Mouse (Mus musculus) embryonic stem cell, embryonic (primary cell): ENCODE results near the gene Tmem184a.

ENCODE experiments used
- CTCF ChIA-PET, 4 experiments: fragments of 300-600 bp in 2 of 4; fragments of 350-600 bp in 2 of 4; sonication (Branson Sonifier 250); formaldehyde crosslinking; loops; one replicate each; lab custom pipeline; 2022; ENCODE audit warnings: inconsistent platforms in 2 of 4; lab: Charles Lee
- POLR2A ChIA-PET, 4 experiments: fragments of 300-600 bp in 2 of 4; fragments of 350-600 bp in 2 of 4; sonication (Branson Sonifier 250); formaldehyde crosslinking; loops; one replicate each; lab custom pipeline; 2022; ENCODE audit warnings: antibody characterized with exemption in 4 of 4, inconsistent platforms in 1 of 4; lab: Charles Lee

Tmem184a gene

GRCm38 (mm10) chr5:139819538-139820181 lies at the start of gene Tmem184a:
Gene Tmem184a (minus strand): TSS chr5:139819917.
- ChIA-PET CTCF (interaction anchor here (0.5 to 2.1 kb wide), 25 partner anchors 10 to 347 kb away, joined by 3 to 11 read pairs (median 4); partner anchors contain the start of gene Ints1 (in 1 of the 4)), POLR2A (interaction anchor here in 3 of 4 experiments (0.5 to 1.5 kb wide), 4 partner anchors 10 to 690 kb away, joined by 3 to 4 read pairs (median 3); no protein-coding TSS in a partner anchor)

DNA sequence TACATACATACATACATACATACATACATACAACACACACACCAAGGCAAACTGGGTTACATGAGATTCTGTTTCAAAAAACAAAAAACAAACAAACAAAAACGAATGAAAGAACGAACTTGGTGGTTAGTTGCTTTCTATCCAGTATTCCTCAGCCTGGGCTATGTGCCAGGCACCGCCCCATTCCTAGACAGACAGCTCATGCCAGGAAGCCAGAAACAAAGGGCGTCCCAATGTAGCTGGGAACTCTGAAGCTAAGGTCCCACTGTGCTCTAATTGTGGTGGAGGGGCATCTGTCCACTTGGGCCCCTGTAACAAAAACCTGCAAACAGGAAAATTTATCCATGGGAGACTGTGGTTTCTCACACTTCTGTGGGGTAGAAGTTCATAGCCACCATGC lies 43.0 kb upstream of the Tmem184a start:
- ChIA-PET CTCF (interaction anchor here in 1 of 4 experiments (1.1 kb wide), 1 partner anchor 71 kb away, joined by 3 read pairs; no protein-coding TSS in a partner anchor), POLR2A (no interaction called here)

- CTCF ChIA-PET: interaction anchor here in 3 of 4 experiments (0.5 to 1.4 kb wide), 3 partner anchors 11 to 71 kb away, joined by 3 to 4 read pairs (median 3); no protein-coding TSS in a partner anchor
- POLR2A ChIA-PET: interaction anchor here in 2 of 4 experiments (0.7 to 0.9 kb wide), 2 partner anchors 71 to 469 kb away, joined by 3 to 5 read pairs; no protein-coding TSS in a partner anchor
Measured at GRCm38 (mm10) chr5:139860328-139861104, 40.8 kb upstream of the Tmem184a start.

- ChIA-PET POLR2A (interaction anchor here in 3 of 4 experiments (0.5 to 1.5 kb wide), 4 partner anchors 25 to 569 kb away, joined by 3 to 5 read pairs (median 4); partner anchors contain the start of genes Eif3b (in 1 of the 3) and Micall2 (in 1 of the 3)), CTCF (interaction anchor here in 3 of 4 experiments (1.0 to 1.3 kb wide), 3 partner anchors 11 kb away, joined by 3 to 4 read pairs (median 4); no protein-coding TSS in a partner anchor)
Measured at GRCm38 (mm10) chr5:139849626-139850320, 30.1 kb upstream of the Tmem184a start.

DNA sequence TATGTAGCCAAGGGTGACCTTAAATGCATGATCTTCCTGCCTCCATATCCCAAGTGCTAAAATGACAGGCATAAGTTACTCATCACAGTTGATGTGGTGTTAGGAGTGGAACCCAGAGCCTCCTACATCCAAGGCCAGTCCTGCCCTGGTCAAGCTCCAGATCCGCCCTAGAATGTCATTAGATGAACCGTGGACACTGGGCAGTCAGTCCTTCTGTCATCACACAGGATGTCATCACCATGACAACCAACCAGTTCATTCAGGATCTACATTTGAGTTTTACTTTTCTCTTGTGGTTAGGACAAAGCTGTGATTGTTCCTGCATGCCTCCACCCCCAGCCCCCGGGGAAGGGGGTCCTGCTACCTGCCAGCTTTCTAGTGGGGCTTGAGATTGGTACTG lies 19.4 kb upstream of the Tmem184a start:
- ChIA-PET POLR2A (interaction anchor here in 3 of 4 experiments (0.6 to 0.7 kb wide), 6 partner anchors 9 to 582 kb away, joined by 3 to 5 read pairs (median 4); no protein-coding TSS in a partner anchor), CTCF (interaction anchor here (0.6 to 1.8 kb wide), 24 partner anchors 8 to 1130 kb away, joined by 3 to 7 read pairs (median 4); no protein-coding TSS in a partner anchor)

DNA sequence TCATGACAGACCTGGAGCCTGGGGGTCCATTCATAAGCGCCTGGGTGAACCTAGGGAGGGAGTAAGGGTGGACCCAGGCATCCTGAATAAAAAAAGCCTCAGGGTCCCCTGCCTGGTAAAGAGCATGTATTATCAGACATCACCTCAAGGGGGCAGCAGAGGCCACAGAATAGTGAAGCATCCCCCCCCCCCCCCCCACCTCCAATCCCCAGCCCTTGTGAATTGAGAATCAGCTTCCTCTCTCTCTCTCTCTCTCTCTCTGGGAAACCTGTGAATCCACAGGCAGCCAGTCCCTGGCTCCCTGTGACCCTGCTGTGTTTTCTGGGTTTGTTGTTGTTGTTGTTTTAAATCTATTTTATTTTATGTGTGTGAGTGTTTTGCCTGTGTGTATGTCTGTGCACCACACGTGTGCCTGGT lies 18.8 kb upstream of the Tmem184a start:
- ChIA-PET CTCF (interaction anchor here (0.6 to 1.8 kb wide), 21 partner anchors 9 to 992 kb away, joined by 3 to 7 read pairs (median 4); no protein-coding TSS in a partner anchor), POLR2A (interaction anchor here in 3 of 4 experiments (0.6 to 0.7 kb wide), 4 partner anchors 62 to 583 kb away, joined by 3 to 5 read pairs (median 4); no protein-coding TSS in a partner anchor)

DNA sequence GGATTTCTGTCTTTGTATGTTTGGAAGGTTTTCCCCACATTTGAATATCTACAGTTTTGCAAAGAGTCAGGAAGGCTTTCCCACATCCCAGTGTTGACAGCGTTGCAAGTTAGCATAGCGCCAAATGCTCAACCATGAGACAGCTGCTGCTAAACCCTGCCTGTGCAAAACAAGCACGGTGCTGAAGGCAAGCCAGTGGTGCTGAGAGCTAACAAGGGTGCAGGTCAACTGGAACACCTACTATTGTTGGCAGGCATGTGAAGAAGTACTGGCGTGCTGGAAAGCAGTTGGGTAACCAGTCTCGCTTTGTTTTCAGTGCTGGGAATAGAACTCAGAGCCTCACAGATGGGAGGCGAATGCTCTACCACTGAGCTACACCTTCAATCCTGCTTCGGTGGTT lies 16.0 kb upstream of the Tmem184a start:
- ChIA-PET POLR2A (interaction anchor here in 2 of 4 experiments (1.1 to 1.3 kb wide), 2 partner anchors 24 to 496 kb away, joined by 3 read pairs; partner anchors contain the start of gene Mrm2 (in 1 of the 2)), CTCF (interaction anchor here in 1 of 4 experiments (0.6 kb wide), 1 partner anchor 15 kb away, joined by 4 read pairs; no protein-coding TSS in a partner anchor)

- ChIA-PET CTCF (no interaction called here), POLR2A (no interaction called here)
Measured at GRCm38 (mm10) chr5:139832125-139832524, 12.4 kb upstream of the Tmem184a start.

DNA sequence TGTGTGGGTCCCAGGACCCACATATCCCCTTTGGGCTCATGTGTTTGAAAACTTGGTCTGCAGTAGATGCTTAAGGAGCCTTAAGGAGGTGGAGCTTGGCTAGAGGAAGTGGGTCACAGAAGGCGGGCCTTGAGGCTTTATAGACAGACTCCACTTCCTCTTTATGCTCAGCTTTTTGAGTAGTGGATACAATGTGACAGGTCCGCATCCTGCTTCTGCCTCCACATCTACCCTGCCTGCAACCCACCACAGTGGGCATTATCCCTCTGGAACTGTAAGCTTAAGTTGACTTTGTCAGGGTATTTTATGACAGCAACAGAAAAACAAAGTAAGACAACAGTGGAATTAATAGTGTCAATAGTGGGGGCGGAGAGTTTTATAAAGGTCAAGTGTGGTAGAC lies 11.0 kb upstream of the Tmem184a start:
- POLR2A ChIA-PET: no interaction called here
- CTCF ChIA-PET: interaction anchor here in 2 of 4 experiments (0.7 to 1.0 kb wide), 3 partner anchors 13 to 501 kb away, joined by 3 read pairs; partner anchors contain the start of gene Mrm2 (in 1 of the 2)

GRCm38 (mm10) chr5:139829384-139829783 lies 9.7 kb upstream of the Tmem184a start:
- ChIA-PET CTCF (interaction anchor here in 3 of 4 experiments (0.5 to 1.1 kb wide), 5 partner anchors 9 to 993 kb away, joined by 3 to 6 read pairs (median 3); no protein-coding TSS in a partner anchor), POLR2A (interaction anchor here in 3 of 4 experiments (0.6 to 1.3 kb wide), 5 partner anchors 17 to 1886 kb away, joined by 3 to 5 read pairs (median 3); no protein-coding TSS in a partner anchor)

GRCm38 (mm10) chr5:139827593-139827992 lies 7.9 kb upstream of the Tmem184a start:
- POLR2A ChIA-PET: no interaction called here

DNA sequence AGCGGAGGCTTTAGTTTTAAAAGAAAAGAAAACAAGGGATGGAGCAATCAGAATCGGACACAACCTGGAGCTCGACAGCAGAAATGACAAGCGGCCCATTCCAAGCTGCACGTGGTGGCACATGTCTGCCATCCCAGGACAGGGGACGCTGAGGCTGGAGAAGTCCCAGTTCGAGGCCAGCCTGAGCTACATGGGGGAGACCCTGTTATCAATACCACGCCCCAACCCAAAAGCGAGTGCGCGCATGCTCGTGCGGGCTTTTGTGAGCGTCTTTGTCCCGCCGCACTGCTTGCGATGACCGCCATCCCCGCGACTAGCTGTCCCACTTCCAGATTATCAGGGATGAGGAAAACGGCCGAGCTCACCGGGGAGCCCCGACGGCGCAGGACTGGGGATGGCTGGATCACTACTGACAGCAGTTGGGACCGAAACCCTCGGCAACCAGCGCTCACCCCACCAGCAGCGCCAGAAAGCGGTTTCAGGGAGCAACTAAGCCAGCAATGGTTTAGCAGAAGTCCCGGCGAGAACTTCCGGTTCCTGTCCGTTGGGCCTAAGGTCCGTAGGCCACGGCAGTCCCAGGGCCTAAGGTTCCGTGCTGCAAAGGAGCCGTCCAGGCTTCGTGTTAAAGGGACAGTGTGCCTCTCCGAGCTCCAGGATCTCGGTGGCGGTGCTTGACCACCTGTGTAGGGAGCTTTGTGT lies 6.8 kb upstream of the Tmem184a start, which contains the start of the genes Gm26938 and Psmg3:
Gene Gm26938 (minus strand): TSS at position 51 of the 699 bp plus-strand sequence.
Gene Psmg3 (minus strand): TSS at position 529 of the 699 bp plus-strand sequence.
- ChIA-PET POLR2A (interaction anchor here (0.5 to 1.5 kb wide), 15 partner anchors 14 to 699 kb away, joined by 3 to 6 read pairs (median 3); no protein-coding TSS in a partner anchor), CTCF (interaction anchor here in 3 of 4 experiments (0.6 to 1.2 kb wide), 6 partner anchors 9 to 465 kb away, joined by 3 to 5 read pairs (median 4); no protein-coding TSS in a partner anchor)

More at GRCm38 (mm10) chr5:139827593-139827992, 7.9 kb upstream of the Tmem184a start:
- CTCF ChIA-PET: no interaction called here

- POLR2A ChIA-PET: interaction anchor here (0.5 to 1.5 kb wide), 9 partner anchors 16 to 699 kb away, joined by 3 to 6 read pairs (median 3); no protein-coding TSS in a partner anchor
- CTCF ChIA-PET: interaction anchor here in 3 of 4 experiments (0.6 to 1.2 kb wide), 5 partner anchors 8 to 108 kb away, joined by 3 to 5 read pairs (median 4); no protein-coding TSS in a partner anchor
Measured at GRCm38 (mm10) chr5:139825947-139826346, 6.2 kb upstream of the Tmem184a start.

DNA sequence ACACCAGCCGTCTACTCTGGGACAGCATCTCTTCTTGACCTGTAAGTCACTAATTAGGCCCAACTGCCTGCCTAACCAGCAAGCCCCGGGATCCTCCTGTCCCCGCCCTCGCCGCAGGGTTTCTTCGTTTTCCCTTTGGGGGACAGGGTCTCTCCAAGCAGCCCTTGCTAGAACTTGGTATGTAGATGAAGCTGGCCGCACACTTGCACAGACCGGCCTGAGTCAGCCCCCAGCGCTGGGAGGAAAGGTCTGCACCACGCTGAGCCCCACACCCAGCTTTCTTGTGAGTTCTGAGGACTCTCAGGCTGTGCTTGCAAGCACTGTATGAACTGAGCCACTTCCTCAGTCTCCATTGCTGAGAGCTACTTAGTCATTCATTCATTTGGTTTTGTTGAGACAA lies 4.8 kb upstream of the Tmem184a start:
- ChIA-PET POLR2A (interaction anchor here in 3 of 4 experiments (0.6 to 2.1 kb wide), 6 partner anchors 10 to 119 kb away, joined by 3 to 9 read pairs (median 3); partner anchors contain the start of gene Ints1 (in 1 of the 3)), CTCF (interaction anchor here in 2 of 4 experiments (0.6 to 0.7 kb wide), 2 partner anchors 148 to 317 kb away, joined by 3 to 9 read pairs; no protein-coding TSS in a partner anchor)

DNA sequence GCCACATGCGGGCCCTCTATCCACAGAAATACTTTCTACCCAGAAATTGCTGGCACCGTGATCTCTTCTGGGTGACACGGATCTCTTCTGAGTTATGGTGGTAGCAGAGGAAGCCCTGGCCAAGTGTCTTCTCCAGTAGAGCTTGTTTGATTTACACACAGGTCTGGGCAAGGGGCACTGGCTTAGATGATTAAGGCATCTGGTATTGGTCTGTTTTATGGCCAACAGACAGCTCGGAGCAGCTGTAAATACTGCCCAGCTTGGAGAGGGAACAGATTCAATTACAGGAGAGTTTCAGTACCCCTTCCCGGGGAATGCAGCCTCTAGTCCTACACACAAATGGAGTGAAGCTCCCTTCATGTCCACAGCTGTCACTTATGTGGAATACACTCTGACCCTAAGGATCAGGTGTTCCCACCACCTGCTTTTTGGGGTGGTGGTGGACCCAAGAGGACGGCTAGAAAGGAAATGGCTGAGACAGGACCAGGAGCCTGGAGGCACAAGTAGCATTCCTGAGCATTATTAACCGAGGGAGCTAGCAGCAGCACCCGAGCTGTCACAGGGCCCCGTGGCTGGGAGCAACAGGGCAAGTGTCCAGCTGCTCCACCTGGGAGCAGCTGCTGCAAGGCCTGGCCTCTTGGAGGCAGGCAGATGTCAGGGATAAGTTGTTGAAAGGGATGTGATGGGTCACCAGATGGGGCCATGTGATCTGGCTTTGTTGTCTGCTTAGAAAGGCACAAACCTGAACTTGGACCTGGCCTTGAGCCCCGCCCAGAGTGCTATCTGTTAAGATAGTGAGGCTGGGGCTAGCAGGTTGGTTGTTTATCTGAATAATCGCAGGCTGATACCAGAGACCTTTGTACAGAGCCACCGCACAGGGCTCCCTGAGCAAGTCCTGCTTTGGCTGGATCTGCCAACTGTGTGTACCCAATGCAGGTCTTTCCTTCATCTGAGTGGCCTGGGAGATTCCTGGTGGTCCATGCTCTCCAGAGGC lies 2.0 kb upstream of the Tmem184a start:
- ChIA-PET CTCF (interaction anchor here in 1 of 4 experiments (0.9 to 1.4 kb wide), 2 partner anchors 12 to 18 kb away, joined by 3 to 5 read pairs; no protein-coding TSS in a partner anchor), POLR2A (interaction anchor here in 2 of 4 experiments (0.6 to 2.0 kb wide), 13 partner anchors 9 to 510 kb away, joined by 3 to 7 read pairs (median 4); partner anchors contain the start of gene Mrm2 (in 1 of the 2))
